Mouse (Mus musculus) kidney, embryonic 15.5 days (tissue): ENCODE results near the gene Cfap52. TPM values are rescaled to one million over a fixed set of nuclear protein-coding genes. Genes with fewer than 3 reads are reported as not detected.

Experiments
- ATAC-seq: fragments of 200-750 bp; cut with Nextera tagmentation; replicated peaks from 2 replicates; pipeline ENCODE4 v1.8.0; 2017; ENCODE audit warnings: moderate TSS enrichment; ENCODE audit not compliant: low FRiP score
- H3K27ac ChIP-seq: fragments of 300-500 bp; sonication (generic); 2 replicates; pipeline ENCODE4 v1.5.1; 2015; ENCODE audit warnings: mild to moderate bottlenecking, inconsistent platforms
- H3K27me3 ChIP-seq: fragments of 300-500 bp; sonication (generic); 2 replicates; pipeline ENCODE4 v1.6.1; 2015; ENCODE audit warnings: inconsistent platforms
- H3K36me3 ChIP-seq: fragments of 300-500 bp; sonication (generic); 2 replicates; pipeline ENCODE4 v1.6.1; 2015; ENCODE audit warnings: inconsistent platforms
- H3K4me1 ChIP-seq: fragments of 300-500 bp; sonication (generic); 2 replicates; pipeline ENCODE4 v1.6.1; 2015; ENCODE audit warnings: inconsistent platforms
- H3K4me2 ChIP-seq: fragments of 300-500 bp; sonication (generic); 2 replicates; pipeline ENCODE4 v1.6.1; 2015; ENCODE audit warnings: moderate library complexity, mild to moderate bottlenecking, inconsistent platforms
- H3K4me3 ChIP-seq: fragments of 300-500 bp; sonication (generic); replicated peaks from 2 replicates; pipeline ENCODE4 v1.5.1; 2015; ENCODE audit warnings: mild to moderate bottlenecking, inconsistent platforms
- H3K9ac ChIP-seq: fragments of 300-500 bp; sonication (generic); 2 replicates; pipeline ENCODE4 v1.6.1; 2015; ENCODE audit warnings: mild to moderate bottlenecking, inconsistent platforms
- H3K9me3 ChIP-seq: fragments of 300-500 bp; sonication (generic); replicated peaks from 2 replicates; pipeline ENCODE4 v1.6.1; 2016; ENCODE audit warnings: inconsistent platforms
- WGBS: fragments of 180-500 bp; shearing (Covaris S2); methylation state at CpG from one replicate; pipeline ENCODE4 v1.1.7; 2015; ENCODE audit warnings: mixed read lengths; 5-methylcytosine and 5-hydroxymethylcytosine counted together
- polyA plus RNA-seq: library from polyadenylated mRNA; unstranded; fragments of >200 nt; fragmentation: Nextera tagmentation; extraction: Ambion mirVana; gene quantifications from 2 replicates; pipeline ENCODE4 v1.2.1, GENCODE M21; 2015

Gene Cfap52
- polyA plus RNA-seq, 1 experiment from 2014 or later = 1.5 TPM

DNA sequence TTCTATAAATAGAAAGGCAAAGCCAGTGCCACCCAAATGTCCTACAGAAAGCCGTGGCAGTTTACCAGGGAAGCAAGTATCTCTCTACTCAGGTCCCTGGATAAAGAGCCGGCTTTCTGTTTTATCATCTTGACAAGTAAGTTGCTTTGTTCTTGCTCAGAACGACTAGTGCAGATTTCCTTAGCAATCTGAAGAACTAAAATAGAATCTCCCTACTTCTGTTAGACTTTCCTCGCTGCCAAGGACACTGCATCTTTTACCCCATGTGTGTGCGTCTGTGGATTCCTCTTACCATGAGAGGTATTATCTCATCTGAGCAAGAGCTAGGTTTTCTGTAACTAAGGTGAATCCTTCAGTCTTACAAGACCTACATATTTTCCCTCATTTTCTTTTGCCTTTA is 76.9 kb downstream of the Cfap52 start:
- Histone ChIP-seq H3K9ac (no peak overlapping the region), H3K36me3 (no peaks in the 10 kb centered on the region), H3K4me2 (no peak overlapping the region), H3K4me1 (no peaks in the 10 kb centered on the region), H3K27ac (no peak overlapping the region), H3K9me3 (no peaks in the 10 kb centered on the region), H3K4me3 (no peak overlapping the region), H3K27me3 (no peaks in the 10 kb centered on the region)
- WGBS = 79% methylated on average over 5 of the region's 5 CpGs
- no peak for ATAC-seq

DNA sequence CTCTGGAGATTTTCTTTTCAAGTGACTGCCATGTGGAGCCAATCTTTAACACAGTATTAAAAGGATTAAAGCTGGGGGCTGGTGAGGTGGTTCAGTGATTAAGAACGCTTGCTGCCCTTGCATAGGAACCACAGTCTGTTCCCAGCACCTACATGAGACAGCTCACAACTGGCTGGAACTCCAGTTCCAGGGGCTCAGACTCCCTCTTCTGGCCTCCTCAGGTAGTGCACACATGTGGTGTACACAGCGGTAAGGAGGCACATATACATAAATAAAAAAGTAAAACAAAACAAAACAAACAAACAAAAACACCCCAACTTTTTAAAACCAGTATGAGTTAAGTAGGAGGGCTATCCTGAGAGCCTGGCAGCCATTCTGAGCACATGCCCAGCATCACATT is 79.5 kb downstream of the Cfap52 start:
- H3K36me3 ChIP-seq = no peaks in the 10 kb centered on the region
- no peaks in the 10 kb centered on the region for H3K4me1 ChIP-seq
- H3K27me3 ChIP-seq = no peaks in the 10 kb centered on the region
- no peak overlapping the region for H3K4me3 ChIP-seq
- 0 out of 2 replicates have a peak, but pooled peaks cover 2% of the 10 kb centered on the region for H3K9me3 ChIP-seq
- H3K9ac ChIP-seq = no peak overlapping the region
- no peak for ATAC-seq
- H3K27ac ChIP-seq = no peak overlapping the region
- no peak overlapping the region for H3K4me2 ChIP-seq
- WGBS = 92% methylated on average over 2 of the region's 2 CpGs

Other genes with a start within 250 kb of the Cfap52 start
- gene Glp2r, start 194.5 kb downstream of the Cfap52 start, polyA plus RNA-seq = 0.17 and 0.19 TPM in 2 replicates
- gene Gsg1l2, start 191.0 kb downstream of the Cfap52 start, polyA plus RNA-seq = not detected in 2 replicates
- 0.87 and 2.1 TPM in 2 replicates for gene Dhrs7c, start 167.5 kb downstream of the Cfap52 start, polyA plus RNA-seq
- gene Usp43, start 43.5 kb downstream of the Cfap52 start, polyA plus RNA-seq = 2.0 and 2.6 TPM in 2 replicates
- 51.1 and 52.4 TPM in 2 replicates for gene Stx8, start 542 bp upstream of the Cfap52 start, polyA plus RNA-seq